Mouse (Mus musculus) brain, embryonic 14.5 days (tissue): Measurements from ENCODE around the gene Gm6040. TPM values are rescaled to one million over a fixed set of nuclear protein-coding genes. Genes with fewer than 3 reads are reported as not detected.

Experiments
- DNase-seq: peaks from one replicate; pipeline ENCODE4 v3.0.0-alpha.2; 2011; ENCODE audit warnings: low read depth
- CTCF ChIP-seq: fragments of 200-500 bp; IDR thresholded peaks from 2 replicates; pipeline ENCODE4 v1.5.1; 2012; ENCODE audit warnings: inconsistent platforms, mild to moderate bottlenecking, moderate library complexity, borderline replicate concordance; ENCODE audit not compliant: insufficient read depth, insufficient read length; ENCODE audit errors: extremely low read depth
- POLR2A ChIP-seq: fragments of 200-500 bp; IDR thresholded peaks from 2 replicates; pipeline ENCODE4 v1.6.1; 2012; ENCODE audit warnings: mild to moderate bottlenecking, inconsistent platforms, borderline replicate concordance; ENCODE audit not compliant: poor library complexity, insufficient read depth, insufficient read length, severe bottlenecking; ENCODE audit errors: extremely low read depth
- polyA plus RNA-seq: library from polyadenylated mRNA; depleted of rRNA; stranded (reverse); fragments of >200 nt; gene quantifications from 2 replicates; pipeline ENCODE4 v1.2.3, GENCODE M21; 2012; rRNA removed

Gene Gm6040
- not detected in 2 replicates for polyA plus RNA-seq

DNA sequence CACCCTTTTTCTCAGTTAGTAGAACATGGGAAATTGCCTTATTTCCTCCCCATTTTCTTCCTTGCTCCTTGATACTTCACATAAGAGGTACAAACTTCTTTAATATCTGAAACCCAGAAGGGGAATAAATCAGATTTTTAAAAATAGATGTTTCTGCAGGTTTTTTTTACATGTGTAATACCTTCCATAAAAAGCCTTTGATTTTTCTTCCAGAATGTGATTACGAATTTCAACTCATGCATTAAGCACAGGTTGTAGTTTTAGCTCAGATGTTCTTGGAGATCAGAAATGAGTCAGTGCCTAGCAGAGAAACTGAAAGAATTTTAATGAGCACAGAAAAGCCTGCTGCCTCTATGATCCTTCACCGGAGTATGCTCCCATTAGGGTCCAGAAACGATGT lies at the start of gene Gm6040:
Gm6040 (minus strand) TSS at position 101 of the 400 bp plus-strand sequence.
- DNase-seq, result no peak

DNA sequence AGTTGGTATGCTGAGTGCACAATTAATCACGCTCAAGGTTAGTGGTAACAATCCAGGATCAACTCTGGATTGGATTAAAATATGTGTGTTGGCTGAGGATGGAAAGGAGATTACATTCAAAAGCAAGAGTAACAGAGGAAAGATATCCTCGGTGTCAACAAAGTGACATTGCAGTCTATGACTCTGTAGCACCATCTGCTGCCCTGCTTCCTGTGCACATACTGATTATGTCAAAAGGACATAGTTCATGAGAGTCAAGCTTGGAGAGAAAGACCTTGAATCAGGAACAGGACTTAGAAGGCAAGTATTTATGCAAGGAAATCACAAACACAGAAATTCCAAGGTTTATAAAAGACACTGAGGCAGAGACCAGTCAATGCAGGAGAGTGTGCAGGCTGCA lies 42.7 kb upstream of the Gm6040 start:
- no peak for DNase-seq
- TF ChIP-seq CTCF (no peak), POLR2A (no peak)

More for the DNA sequence above, at the start of gene Gm6040:
- TF ChIP-seq POLR2A, result no peak
- TF ChIP-seq CTCF, result no peak

GRCm38 (mm10) chr8:20944610-20945009 lies 22.7 kb upstream of the Gm6040 start, which contains the start of gene AY761185:
Gene AY761185, minus strand, starts transcription at chr8:20944710.
- TF ChIP-seq POLR2A, result no peak
- DNase-seq, result no peak

DNA sequence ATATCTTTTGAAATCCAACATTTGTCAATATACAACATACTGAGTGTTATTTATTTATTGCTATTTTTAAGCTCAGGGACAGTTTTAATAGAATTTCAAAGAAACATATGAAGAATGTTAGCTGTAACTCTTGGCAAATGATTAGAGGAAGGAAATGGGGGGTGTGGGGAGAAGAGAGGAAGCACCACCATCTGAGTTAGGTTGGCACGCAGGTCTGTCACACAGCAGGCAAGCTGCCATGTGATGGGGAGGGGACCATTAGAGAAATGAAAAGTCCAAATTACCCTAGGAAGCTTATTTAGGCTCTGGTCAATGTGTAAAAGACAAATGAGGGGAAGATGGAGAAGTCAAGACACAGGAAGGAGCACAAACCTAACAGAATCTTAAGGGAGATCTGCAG lies 9.6 kb downstream of the Gm6040 start:
- TF ChIP-seq POLR2A, result no peak
- TF ChIP-seq CTCF, result no peak
- DNase-seq, result no peak

DNA sequence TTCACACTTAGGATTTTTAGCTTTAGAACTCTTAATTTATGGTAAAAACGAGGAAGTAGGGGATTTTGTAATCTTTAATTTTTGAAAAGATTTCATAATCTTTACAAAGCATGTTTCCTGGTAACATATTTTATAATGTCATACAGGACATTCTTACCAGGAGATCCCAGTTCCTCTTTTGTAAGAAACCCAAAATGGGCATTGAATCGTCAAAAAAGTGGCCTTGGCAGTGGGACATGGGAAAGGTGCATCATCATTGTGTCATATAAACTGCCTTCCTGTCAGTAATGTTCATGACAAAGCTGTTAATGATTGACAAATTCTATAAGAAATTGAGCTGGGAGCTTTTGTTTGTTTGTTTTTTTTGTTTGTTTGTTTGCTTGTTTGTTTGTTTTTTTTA lies 13.6 kb downstream of the Gm6040 start:
- TF ChIP-seq POLR2A, result no peak
- TF ChIP-seq CTCF, result no peak

GRCm38 (mm10) chr8:20907119-20907518 lies 14.8 kb downstream of the Gm6040 start:
- no peak for DNase-seq
- TF ChIP-seq CTCF (no peak), POLR2A (no peak)

More for the DNA sequence above, 13.6 kb downstream of the Gm6040 start:
- no peak for DNase-seq

DNA sequence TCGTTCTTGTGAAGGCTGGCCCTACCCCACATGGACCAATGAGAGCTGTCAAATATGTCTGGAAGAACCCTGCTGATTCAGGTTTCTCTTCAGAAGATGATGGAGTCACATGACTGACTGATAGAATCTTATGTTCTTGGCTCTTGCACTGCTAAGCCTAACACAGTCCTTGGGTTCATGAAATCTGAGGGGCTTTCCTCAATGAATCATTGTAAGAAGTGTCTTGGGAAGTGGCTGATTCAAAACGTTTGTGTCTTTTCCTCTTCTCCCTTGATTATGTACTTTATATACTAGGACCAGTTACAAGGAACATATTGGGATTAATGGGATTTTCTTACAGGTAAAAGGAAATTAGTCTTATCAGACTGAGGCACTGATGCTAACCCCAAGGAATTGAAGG lies 19.3 kb downstream of the Gm6040 start, which contains the start of gene Gm15056:
Gm15056 (minus strand) TSS at position 101 of the 400 bp plus-strand sequence.
- no peak for TF ChIP-seq CTCF
- DNase-seq, result no peak

DNA sequence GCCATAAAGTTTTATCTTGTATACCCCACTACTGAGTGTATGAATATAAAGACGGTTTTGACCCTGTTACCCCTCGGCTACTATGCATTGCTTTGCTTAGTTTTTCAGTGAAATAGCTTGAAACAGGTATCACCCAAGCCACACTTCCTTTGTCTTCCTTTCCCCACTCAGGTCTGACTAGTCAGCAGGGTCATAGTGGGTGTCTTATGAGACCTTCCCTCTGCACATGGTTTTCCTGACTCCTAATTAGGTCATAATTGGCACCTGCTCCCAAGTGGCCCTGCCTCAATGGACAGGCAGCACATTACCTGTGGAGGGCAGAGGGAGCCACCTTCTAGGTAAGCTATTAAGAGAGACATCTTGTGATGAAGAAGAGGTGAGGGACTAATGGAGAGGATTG lies 29.5 kb downstream of the Gm6040 start, which contains the start of gene Defb33:
Defb33 (plus strand) TSS at position 301 of the 400 bp plus-strand sequence.
- DNase-seq, result no peak
- no peak for TF ChIP-seq CTCF
- no peak for TF ChIP-seq POLR2A

DNA sequence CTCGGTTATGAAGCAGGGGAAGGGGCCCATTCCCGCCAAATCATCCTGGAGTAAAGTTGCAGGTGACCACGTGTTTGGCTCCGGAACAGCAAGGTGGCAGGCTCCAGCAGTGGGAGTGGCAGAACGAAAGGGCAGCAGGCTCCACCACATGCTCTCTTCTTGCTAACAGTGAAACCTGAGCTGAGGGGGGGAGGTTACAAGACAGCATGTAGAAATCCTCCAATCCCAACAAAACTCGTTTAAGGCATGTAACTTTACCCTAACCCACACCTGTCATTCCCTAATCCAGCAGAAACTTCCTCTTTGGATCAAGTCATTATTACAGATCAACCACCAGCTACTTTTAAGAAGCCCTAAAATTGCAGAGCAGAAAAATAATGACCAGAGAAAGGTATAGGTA lies 47.3 kb downstream of the Gm6040 start:
- no peak for TF ChIP-seq CTCF
- no peak for TF ChIP-seq POLR2A
- no peak for DNase-seq

Other genes starting within 250 kb of the Gm6040 start
- not detected in 2 replicates for gene Defb33, start 29.4 kb downstream of the Gm6040 start, polyA plus RNA-seq
- not detected in 2 replicates for gene Gm15056, start 19.4 kb downstream of the Gm6040 start, polyA plus RNA-seq
- gene AY761185, start 22.6 kb upstream of the Gm6040 start, polyA plus RNA-seq, result not detected in 2 replicates
- gene Defa21, start 103.5 kb upstream of the Gm6040 start, polyA plus RNA-seq, result not detected in 2 replicates
- not detected in 2 replicates for gene Defa23, start 133.0 kb upstream of the Gm6040 start, polyA plus RNA-seq
- not detected in 2 replicates for gene Defa35, start 143.0 kb upstream of the Gm6040 start, polyA plus RNA-seq
- gene Defa25, start 162.4 kb upstream of the Gm6040 start, polyA plus RNA-seq, result not detected in 2 replicates
- gene Gm14851, start 174.0 kb upstream of the Gm6040 start, polyA plus RNA-seq, result not detected in 2 replicates
- gene Defa30, start 212.6 kb upstream of the Gm6040 start, polyA plus RNA-seq, result not detected in 2 replicates
- gene Defa22, start 240.2 kb upstream of the Gm6040 start, polyA plus RNA-seq, result 0.35 TPM in 1 of 2 replicates, not detected in the other